Mouse (Mus musculus) layer of hippocampus, adult 2 months (tissue): ENCODE data around the gene Ddx25. TPM values are rescaled to one million over a fixed set of nuclear protein-coding genes. Genes with fewer than 3 reads are reported as not detected.

ENCODE experiments used
- DNase-seq, 2 experiments: peaks; one replicate each; pipeline ENCODE4 v3.0.0; 2022; ENCODE audit warnings: low spot score in 2 of 2
- H3K27ac ChIP-seq: fragments of 200-600 bp; 2 replicates; pipeline ENCODE4 v1.8.1; 2022
- H3K4me3 ChIP-seq: fragments of 200-600 bp; 2 replicates; pipeline ENCODE4 v1.8.1; 2022; ENCODE audit warnings: mild to moderate bottlenecking
- CTCF ChIP-seq: fragments of 200-600 bp; conservative IDR thresholded peaks from 2 replicates; pipeline ENCODE4 v1.8.1; 2022; ENCODE audit warnings: antibody characterized with exemption, mild to moderate bottlenecking, moderate library complexity
- total RNA-seq, 2 experiments: library from RNA; stranded (reverse); gene quantifications; 2 replicates each; pipeline ENCODE4 v1.2.3; 2021

Ddx25 gene
- total RNA-seq, 2 experiments from 2014 or later, result 13.9 to 14.9 TPM

DNA sequence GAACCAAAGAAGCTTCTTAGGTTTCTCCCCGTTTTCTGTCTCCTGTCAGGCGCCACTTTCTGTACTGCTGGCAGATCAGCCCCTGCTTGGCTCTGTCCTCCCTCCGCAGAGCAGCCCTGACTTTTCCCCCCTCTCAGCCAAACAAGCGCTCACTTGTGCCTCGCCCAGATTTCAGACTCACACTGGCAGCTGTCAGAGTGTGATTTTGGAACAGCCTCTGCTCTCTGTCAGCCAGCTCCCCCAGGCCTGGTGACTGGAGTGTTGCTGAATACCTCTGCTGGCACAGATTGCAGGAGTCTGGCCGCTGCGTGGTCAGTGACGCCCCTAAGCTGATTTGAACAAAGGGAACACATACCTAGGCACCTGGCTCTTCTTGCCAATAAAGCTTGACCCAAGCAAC lies 50.1 kb downstream of the Ddx25 start:
- peak overlapping the region; percentile 78 for H3K27ac ChIP-seq
- DNase-seq, result peak; percentile 55 to 64
- no peak overlapping the region for H3K4me3 ChIP-seq

DNA sequence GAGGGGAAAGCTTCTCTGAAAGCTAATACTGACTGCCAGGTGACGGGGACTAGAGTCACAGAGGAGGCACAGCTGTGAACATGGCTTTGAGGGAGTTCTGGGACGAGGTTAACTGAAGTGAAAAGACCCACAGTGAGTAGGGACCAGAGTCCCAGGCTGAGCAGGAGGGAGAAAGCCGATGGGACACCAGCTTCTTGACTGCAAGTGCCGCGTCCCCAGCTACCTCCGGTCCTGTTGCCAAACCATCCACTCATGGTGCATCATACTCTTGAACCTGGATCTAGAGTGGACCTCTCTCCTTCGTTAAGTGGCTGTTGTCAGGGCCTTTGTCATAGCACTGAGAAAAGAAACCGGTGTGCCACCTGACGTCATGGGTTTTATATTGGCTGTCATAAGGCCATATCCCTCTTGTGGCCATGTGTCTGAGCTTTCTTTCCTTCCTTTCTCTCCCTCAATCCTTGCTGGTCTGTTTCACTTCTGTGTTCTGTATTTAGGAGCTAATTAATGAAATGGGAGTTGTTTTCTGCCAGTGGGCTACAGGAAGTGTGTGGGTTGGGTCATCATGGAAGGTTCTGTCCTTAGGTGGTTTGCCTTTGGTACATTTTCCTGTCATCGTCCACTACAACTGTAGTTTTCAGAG lies 55.8 kb downstream of the Ddx25 start:
- no peak overlapping the region for H3K27ac ChIP-seq
- H3K4me3 ChIP-seq, result no peak overlapping the region
- no peak for TF ChIP-seq CTCF
- DNase-seq, result no peak

More for the DNA sequence above, 50.1 kb downstream of the Ddx25 start:
- TF ChIP-seq CTCF, result no peak

DNA sequence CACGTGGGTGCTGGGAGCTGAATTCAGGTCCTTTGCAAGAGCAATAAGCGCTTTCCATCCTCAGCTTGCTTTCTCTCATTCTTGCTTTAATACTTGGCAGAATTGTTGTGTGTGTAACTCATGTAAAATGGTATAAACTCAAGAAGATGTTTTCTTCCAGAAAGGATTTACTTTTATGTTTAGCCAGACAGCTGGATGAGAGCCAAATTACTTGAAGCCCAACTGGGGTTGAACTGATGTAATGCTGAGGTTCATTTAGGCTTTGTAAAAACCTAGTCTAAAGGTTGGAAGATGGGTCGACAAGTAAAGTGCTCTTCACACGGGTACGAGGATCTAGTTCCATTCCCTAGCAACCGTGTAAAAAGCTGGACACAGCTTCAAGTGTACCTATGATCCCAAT lies 58.4 kb downstream of the Ddx25 start:
- TF ChIP-seq CTCF, result no peak
- DNase-seq, result no peak
- no peak overlapping the region for H3K27ac ChIP-seq
- no peak overlapping the region for H3K4me3 ChIP-seq

DNA sequence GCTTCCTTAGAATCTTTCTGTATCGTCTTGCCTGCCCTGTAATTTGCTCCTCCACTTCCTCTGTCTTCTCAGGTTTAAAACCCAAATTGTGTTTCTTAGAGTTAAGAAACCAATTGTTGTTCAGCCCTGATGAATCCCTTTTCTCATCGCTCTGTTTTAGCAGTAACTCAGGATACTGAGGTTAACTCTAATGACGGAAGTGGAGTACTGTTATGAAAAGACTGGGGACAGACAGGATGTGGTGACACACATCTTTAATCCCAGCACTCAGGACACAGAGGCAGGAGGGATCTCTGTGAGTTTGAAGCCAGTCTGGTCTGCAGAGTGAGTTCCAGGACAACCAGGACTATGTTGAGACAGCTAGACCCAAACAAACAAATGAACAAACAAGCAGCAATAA lies 62.9 kb downstream of the Ddx25 start:
- no peak for DNase-seq
- no peak overlapping the region for H3K4me3 ChIP-seq
- no peak for TF ChIP-seq CTCF
- no peak overlapping the region for H3K27ac ChIP-seq

DNA sequence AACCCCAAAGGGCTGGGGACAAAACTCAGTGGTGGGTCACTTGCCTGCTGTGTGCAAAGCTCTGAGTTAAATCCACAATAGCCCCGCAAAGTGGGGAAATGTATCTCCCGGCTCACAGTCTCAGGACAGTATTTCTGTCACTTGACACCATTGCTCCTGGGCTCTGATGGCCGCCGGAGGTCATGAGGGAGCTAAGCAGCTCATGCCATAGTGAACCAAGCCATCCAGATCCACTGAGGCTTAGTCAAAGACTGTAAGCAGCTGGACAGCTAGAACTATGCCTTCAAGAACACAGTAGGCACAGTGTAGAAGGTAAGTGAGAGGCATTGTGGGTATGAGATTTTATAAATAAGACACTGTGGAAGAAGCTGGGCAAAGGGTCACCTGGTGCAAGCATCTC lies 63.4 kb downstream of the Ddx25 start:
- no peak for DNase-seq
- TF ChIP-seq CTCF, result no peak
- H3K27ac ChIP-seq, result no peak overlapping the region
- no peak overlapping the region for H3K4me3 ChIP-seq

DNA sequence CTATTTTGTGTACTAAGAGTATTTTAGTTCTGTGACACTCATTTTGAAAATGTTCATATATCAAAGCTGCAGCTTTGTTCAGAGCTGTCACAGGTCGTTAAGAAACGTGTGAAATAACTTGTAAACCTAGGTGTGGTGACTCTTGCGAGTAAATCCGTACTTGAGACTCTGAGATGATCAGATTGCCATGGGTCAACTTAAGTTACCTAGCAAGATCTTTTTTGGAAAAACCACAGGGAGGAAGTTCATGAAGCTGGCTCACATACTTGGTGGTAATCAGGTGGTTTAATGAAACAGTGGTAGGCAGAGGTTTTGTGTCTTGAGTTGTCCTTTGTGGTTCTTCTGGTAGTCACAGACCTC lies 64.6 kb downstream of the Ddx25 start:
- no peak overlapping the region for H3K4me3 ChIP-seq
- no peak for TF ChIP-seq CTCF

DNA sequence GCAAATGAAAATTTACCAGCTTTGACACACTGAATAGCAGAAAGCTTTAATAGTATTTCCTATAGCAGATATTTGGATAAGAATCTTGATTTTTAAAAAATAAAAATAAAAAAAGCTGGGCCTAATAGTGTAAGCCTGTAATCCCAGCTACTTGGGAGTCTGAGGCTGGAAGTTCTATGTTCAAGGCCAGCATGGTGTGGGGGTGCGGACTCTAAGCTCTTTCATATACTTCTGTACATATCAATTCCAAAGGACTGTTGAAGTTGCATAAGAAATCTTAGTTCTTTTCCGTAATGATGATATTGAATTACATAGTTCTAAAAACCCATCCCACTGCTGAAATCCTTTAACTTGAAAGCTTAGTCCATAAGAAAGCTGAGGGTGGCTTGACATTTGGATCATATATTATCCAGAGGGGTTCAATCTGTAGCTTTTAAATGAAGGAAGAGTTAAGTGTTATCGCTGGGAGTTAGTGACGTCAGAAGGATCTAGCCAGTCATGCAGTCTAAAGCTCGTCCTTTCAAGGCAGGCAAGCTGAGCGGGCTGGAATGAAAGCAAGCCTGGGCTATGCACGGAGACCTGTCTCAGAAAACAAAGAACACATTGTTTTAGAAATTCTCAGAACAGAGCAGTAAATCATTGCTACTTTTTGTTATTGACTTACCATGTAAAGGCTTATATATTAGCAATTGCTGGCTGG lies 65.1 kb downstream of the Ddx25 start:
- DNase-seq, result no peak

More for the DNA sequence above, 64.6 kb downstream of the Ddx25 start:
- no peak for DNase-seq
- H3K27ac ChIP-seq, result no peak overlapping the region

DNA sequence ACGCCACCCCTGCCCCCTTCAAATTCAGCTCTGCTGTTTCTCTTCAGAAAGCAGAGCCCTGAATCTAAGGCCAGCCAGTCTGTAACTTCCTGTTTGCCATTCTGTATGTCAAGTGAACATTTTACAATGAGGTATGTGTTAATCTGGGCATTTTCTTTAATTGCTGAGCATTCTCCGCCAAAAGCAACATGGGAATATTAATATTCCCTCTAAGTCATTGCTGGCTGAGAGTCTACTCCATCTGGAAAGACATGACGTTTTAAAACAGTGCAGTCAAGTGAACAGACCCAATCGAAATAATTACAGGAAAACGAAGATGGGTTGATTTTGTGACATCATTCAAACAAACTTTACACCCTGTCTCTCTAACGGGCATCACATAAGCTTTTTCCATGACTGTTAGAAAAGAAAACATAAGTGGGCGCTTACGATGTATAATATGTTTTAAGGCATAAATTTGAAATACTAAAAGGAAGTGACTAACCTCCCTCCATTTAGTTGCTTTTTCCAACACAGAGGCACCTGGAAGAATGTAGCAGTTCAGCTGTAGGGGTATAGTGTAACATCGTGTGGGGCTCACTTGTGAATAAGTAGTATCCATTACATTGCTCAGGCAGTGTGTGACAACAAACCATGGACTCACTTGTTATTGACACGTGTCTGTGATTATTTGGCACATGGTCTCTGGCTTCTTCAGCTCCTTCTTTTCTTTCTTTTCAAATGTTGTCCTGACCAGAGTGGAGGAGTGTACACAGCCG lies 67.0 kb downstream of the Ddx25 start:
- H3K27ac ChIP-seq, result no peak overlapping the region
- no peak for TF ChIP-seq CTCF
- no peak overlapping the region for H3K4me3 ChIP-seq
- no peak for DNase-seq

More for the DNA sequence above, 65.1 kb downstream of the Ddx25 start:
- Histone ChIP-seq H3K27ac (no peak overlapping the region), H3K4me3 (no peak overlapping the region)
- TF ChIP-seq CTCF, result no peak

DNA sequence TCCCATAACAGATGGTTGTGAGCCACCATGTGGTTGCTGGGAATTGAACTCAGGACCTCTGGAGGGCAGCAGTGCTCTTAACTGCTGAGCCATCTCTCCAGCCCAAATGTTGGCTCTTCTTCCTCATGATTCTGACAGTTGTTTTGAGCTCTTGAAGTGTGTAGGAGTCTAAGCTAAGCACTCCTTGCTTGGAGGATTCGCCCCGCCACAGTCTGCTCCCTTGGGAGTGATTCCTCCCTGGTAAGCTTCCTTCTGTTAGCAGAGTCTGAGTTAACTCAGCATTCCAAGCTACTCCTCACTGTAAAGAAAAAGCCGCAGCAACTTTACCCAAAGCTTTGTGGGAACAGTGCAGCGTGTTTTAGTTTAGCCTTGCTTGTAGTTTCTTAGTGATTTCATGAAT lies 69.8 kb downstream of the Ddx25 start:
- H3K4me3 ChIP-seq, result no peak overlapping the region
- peak in 1 of 2 experiments; percentile 57 for DNase-seq
- peak; percentile 22; the same call in 1 of the 2 replicates for TF ChIP-seq CTCF
- H3K27ac ChIP-seq, result no peak overlapping the region

Other genes starting within 250 kb of the Ddx25 start
- 10 to 100 TPM; 11.3 to 14.2 TPM for gene Cdon, start 137.4 kb downstream of the Ddx25 start, total RNA-seq
- gene Gm1113, start 40.3 kb downstream of the Ddx25 start, total RNA-seq, result not detected
- gene Pus3, start 67 bp upstream of the Ddx25 start, total RNA-seq, result 10 to 100 TPM; 13.0 to 14.2 TPM
- under 1 TPM; 0.74 to 0.79 TPM for gene Pate2, start 11.8 kb upstream of the Ddx25 start, total RNA-seq
- gene Hyls1, start 11.9 kb upstream of the Ddx25 start, total RNA-seq, result 10 to 100 TPM; 13.0 to 15.8 TPM
- not detected for gene Pate4, start 53.4 kb upstream of the Ddx25 start, total RNA-seq
- not detected for gene Pate3, start 89.7 kb upstream of the Ddx25 start, total RNA-seq
- gene Pate1, start 128.9 kb upstream of the Ddx25 start, total RNA-seq, result not detected
- not detected for gene Gm17677, start 182.5 kb upstream of the Ddx25 start, total RNA-seq
- not detected for gene Gm17727, start 219.6 kb upstream of the Ddx25 start, total RNA-seq
- gene Gm27235, start 231.6 kb upstream of the Ddx25 start, total RNA-seq, result not detected
- gene D730048I06Rik, start 231.6 kb upstream of the Ddx25 start, total RNA-seq, result not detected